Mouse (Mus musculus): ENCODE measurements around the gene Tmcc3.

- TF ChIP-seq CTCF (IDR thresholded peaks at IDR 0.05) (no peak), EP300 (IDR thresholded peaks at IDR 0.05) (no peak)
Observed at GRCm38 (mm10) chr10:94638599-94638998, 326.9 kb downstream of the Tmcc3 start.
